Mouse (Mus musculus) hindbrain, embryonic 12.5 days (tissue): ENCODE measurements around the gene Togaram2. TPM values are rescaled to one million over a fixed set of nuclear protein-coding genes. Genes with fewer than 3 reads are reported as not detected.
"Not testable (repeated sequence)": the region's sequence is repeated elsewhere in the genome, so short reads cannot be mapped to it uniquely, and the experiment has no call there.

Experiments used
- ATAC-seq: fragments of 200-750 bp; cut with Nextera tagmentation; 2 replicates; pipeline ENCODE4 v1.8.0; 2017; ENCODE audit warnings: moderate TSS enrichment; ENCODE audit not compliant: low FRiP score
- H3K27ac ChIP-seq: fragments of 300-500 bp; sonication (generic); 2 replicates; pipeline ENCODE4 v1.5.1; 2016; ENCODE audit warnings: mild to moderate bottlenecking
- H3K27me3 ChIP-seq: fragments of 300-500 bp; sonication (generic); 2 replicates; pipeline ENCODE4 v1.6.1; 2016; ENCODE audit warnings: mild to moderate bottlenecking
- H3K36me3 ChIP-seq: fragments of 300-500 bp; sonication (generic); 2 replicates; pipeline ENCODE4 v1.6.1; 2016; ENCODE audit warnings: mild to moderate bottlenecking
- H3K4me1 ChIP-seq: fragments of 300-500 bp; sonication (generic); 2 replicates; pipeline ENCODE4 v1.6.1; 2016
- H3K4me2 ChIP-seq: fragments of 300-500 bp; sonication (generic); replicated peaks from 2 replicates; pipeline ENCODE4 v1.6.1; 2016; ENCODE audit warnings: mild to moderate bottlenecking
- H3K4me3 ChIP-seq: fragments of 300-500 bp; sonication (generic); 2 replicates; pipeline ENCODE4 v1.5.1; 2016; ENCODE audit warnings: mild to moderate bottlenecking
- H3K9ac ChIP-seq: fragments of 300-500 bp; sonication (generic); 2 replicates; pipeline ENCODE4 v1.6.1; 2016; ENCODE audit warnings: mild to moderate bottlenecking, moderate library complexity
- H3K9me3 ChIP-seq: fragments of 300-500 bp; sonication (generic); replicated peaks from 2 replicates; pipeline ENCODE4 v1.6.1; 2016; ENCODE audit warnings: mild to moderate bottlenecking
- WGBS: fragments of 180-500 bp; shearing (Covaris S2); methylation state at CpG from one replicate; pipeline ENCODE4 v1.1.7; 2016; 5-methylcytosine and 5-hydroxymethylcytosine counted together
- polyA plus RNA-seq: library from polyadenylated mRNA; unstranded; fragments of >200 nt; fragmentation: Nextera tagmentation; extraction: Ambion mirVana; gene quantifications from 2 replicates; pipeline ENCODE4 v1.2.1, GENCODE M21; 2016

The Togaram2 gene
- polyA plus RNA-seq = 0.07 and 0.19 TPM in 2 replicates

GRCm38 (mm10) chr17:71673092-71673491 lies at the start of gene Togaram2:
Togaram2 (plus strand) TSS chr17:71673261.
- H3K9me3 ChIP-seq = no peaks in the 10 kb centered on the region
- no peak within 1 kb of the TSS for H3K27ac ChIP-seq
- H3K9ac ChIP-seq = no peak within 1 kb of the TSS
- H3K36me3 ChIP-seq = no peaks in the 10 kb centered on the region
- H3K4me3 ChIP-seq = no peak within 1 kb of the TSS
- 51% methylated on average over 9 of the region's 9 CpGs for WGBS
- no peaks in the 10 kb centered on the region for H3K4me1 ChIP-seq
- no peaks in the 10 kb centered on the region for H3K27me3 ChIP-seq
- no peak for ATAC-seq
- no peak within 1 kb of the TSS for H3K4me2 ChIP-seq

- H3K27ac ChIP-seq = no peak overlapping the region
- no peak overlapping the region for H3K4me2 ChIP-seq
- ATAC-seq = no peak
- no peak overlapping the region for H3K9ac ChIP-seq
- no peaks in the 10 kb centered on the region for H3K9me3 ChIP-seq
- 90% methylated on average over 10 of the region's 10 CpGs for WGBS
- H3K27me3 ChIP-seq = no peaks in the 10 kb centered on the region
- no peak overlapping the region for H3K4me3 ChIP-seq
- H3K4me1 ChIP-seq = no peaks in the 10 kb centered on the region
- H3K36me3 ChIP-seq = peaks cover 66% of the 10 kb centered on the region
Observed at GRCm38 (mm10) chr17:71631806-71632205, 41.3 kb upstream of the Togaram2 start.

DNA sequence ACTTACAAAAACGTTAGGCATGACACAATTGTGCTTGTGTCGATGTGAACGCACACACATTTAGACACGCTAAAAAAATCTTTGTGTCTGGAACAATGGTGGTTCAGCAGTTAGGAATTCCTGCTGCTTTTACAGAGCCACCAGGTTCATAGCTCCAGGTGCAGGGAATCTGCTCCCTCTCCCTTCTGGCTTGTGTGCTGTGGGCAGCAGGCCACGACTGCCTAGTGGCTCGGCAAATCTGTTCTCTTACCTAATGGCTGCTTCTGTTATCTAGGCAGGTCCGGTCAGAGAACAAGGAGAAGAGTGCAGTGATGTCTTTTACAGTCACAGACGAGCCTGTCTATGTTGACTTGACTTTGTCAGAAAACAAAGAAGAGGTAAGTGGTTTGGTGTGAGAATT lies 39.7 kb upstream of the Togaram2 start:
- Histone ChIP-seq H3K9me3 (no peaks in the 10 kb centered on the region), H3K36me3 (peaks cover 71% of the 10 kb centered on the region), H3K27ac (no peak overlapping the region), H3K4me1 (no peaks in the 10 kb centered on the region), H3K9ac (no peak overlapping the region), H3K27me3 (no peaks in the 10 kb centered on the region), H3K4me2 (no peak overlapping the region), H3K4me3 (no peak overlapping the region)
- WGBS = 87% methylated on average over 8 of the region's 8 CpGs
- ATAC-seq = no peak

GRCm38 (mm10) chr17:71636786-71637185 lies 36.3 kb upstream of the Togaram2 start:
- H3K9ac ChIP-seq = no peak overlapping the region

DNA sequence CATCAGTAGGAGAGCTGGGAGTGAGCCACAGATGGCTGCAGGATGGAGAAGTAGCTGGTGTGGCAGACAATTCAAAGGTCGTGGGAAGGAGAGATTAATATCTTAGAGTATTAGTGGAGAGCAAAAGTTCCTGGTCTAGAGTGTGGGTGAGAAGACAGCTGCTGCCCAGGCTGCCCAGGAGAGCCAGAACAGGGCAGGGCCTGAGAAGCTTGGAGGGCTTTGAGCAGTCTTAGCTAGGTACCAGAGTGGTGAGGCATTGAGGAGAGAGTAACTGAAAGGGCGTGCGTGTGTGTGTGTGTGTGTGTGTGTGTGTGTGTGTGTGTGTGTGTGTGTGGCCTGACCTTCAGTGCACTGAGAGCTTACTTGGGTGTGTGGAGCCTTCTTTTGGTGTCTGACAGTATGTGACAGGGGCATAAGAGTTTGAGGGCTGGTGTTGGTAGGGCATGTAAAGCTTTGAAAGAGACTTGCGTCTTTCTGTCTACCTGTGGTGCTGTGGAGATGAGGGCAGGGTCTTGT lies 35.3 kb upstream of the Togaram2 start:
- no peaks in the 10 kb centered on the region for H3K27me3 ChIP-seq
- H3K9me3 ChIP-seq = no peaks in the 10 kb centered on the region
- H3K4me3 ChIP-seq = no peak overlapping the region
- H3K27ac ChIP-seq = no peak overlapping the region
- peaks cover 86% of the 10 kb centered on the region for H3K36me3 ChIP-seq
- no peaks in the 10 kb centered on the region for H3K4me1 ChIP-seq
- H3K4me2 ChIP-seq = no peak overlapping the region
- ATAC-seq = no peak
- H3K9ac ChIP-seq = no peak overlapping the region
- WGBS = 93% methylated on average over 4 of the region's 4 CpGs

More at GRCm38 (mm10) chr17:71636786-71637185, 36.3 kb upstream of the Togaram2 start:
- H3K4me3 ChIP-seq = no peak overlapping the region
- H3K9me3 ChIP-seq = no peaks in the 10 kb centered on the region
- H3K27me3 ChIP-seq = no peaks in the 10 kb centered on the region
- H3K36me3 ChIP-seq = peaks cover 84% of the 10 kb centered on the region
- no peak overlapping the region for H3K4me2 ChIP-seq
- ATAC-seq = no peak
- 96% methylated on average over 8 of the region's 8 CpGs for WGBS
- no peaks in the 10 kb centered on the region for H3K4me1 ChIP-seq
- H3K27ac ChIP-seq = no peak overlapping the region

DNA sequence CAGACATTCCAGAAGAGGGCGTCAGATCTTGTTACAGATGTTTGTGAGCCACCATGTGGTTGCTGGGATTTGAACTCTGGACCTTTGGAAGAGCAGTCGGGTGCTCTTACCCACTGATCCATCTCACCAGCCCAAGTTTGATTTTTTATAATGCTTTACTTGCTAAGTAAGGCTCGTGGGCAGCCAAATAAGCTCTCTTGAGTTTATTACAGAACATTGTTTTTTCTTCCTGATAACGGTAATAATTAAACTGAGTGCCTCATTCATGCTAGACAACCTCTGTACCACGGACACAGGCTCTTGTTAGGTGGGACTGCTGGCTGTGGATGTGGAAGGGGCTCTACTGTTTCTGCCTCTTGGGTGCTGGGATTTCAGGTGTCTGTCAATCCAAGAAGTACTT lies 34.0 kb upstream of the Togaram2 start:
- H3K9me3 ChIP-seq, H3K4me1 ChIP-seq, H3K27me3 ChIP-seq, ATAC-seq, H3K4me3 ChIP-seq, H3K4me2 ChIP-seq, H3K9ac ChIP-seq, H3K27ac ChIP-seq: not testable (repeated sequence)
- 91% methylated on average over 5 of the region's 5 CpGs for WGBS
- H3K36me3 ChIP-seq = peaks cover 77% of the 10 kb centered on the region

DNA sequence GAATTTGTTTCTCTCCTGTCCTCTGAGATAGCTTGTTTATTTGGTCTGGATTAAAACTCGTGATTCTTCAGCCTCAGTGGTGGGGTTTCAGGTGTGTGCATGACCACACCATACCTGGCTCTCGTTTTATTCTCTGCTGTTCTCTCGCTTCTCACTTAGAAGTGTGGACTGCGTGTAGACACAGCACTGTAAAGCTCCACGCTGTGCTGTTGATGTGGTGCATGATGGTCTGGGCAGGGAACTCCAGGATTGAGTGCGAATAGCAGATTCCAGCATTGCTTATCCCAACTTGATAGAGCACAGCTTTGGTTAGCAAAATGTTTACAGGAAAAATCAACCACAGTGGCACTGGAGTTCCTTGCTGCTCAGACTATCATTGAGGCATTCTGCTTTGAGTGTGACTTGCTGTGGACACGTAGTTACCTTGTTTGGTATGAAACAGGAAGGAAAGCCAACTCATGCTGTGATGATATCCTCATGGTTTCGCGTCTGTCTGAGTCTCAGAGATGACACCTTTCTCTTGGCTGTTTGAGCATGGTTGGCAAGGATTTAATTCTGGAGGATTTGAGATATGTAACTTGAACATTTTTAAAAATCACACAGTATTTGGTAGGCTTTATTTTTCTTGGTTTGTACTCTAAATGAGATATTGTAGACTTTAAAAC lies 32.5 kb upstream of the Togaram2 start:
- Histone ChIP-seq H3K9ac (no peak overlapping the region), H3K36me3 (peaks cover 69% of the 10 kb centered on the region)
- 94% methylated on average over 9 of the region's 9 CpGs for WGBS

DNA sequence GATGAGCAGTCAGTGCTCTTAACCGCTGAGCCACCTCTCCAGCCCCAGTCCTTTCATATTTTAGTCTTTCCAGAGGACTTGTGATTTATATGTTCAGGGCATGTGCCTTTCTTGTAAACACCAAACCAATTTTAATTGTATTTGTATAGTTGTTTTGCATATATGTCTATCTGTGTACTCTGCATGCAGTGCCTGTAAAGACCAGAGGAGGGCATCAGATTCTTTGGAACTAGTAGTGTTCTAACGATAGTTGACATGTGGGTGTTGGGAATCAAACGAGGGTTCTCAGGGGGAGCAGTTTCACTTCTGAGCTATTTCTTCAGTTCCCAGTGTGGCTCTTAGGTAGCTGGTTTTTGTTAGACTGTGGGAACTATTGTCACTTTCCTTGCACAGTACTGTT lies 30.9 kb upstream of the Togaram2 start:
- no peak overlapping the region for H3K4me2 ChIP-seq
- ATAC-seq = no peak
- no peak overlapping the region for H3K9ac ChIP-seq
- no peaks in the 10 kb centered on the region for H3K27me3 ChIP-seq
- no peak overlapping the region for H3K4me3 ChIP-seq
- no peaks in the 10 kb centered on the region for H3K9me3 ChIP-seq
- 91% methylated on average over 3 of the region's 3 CpGs for WGBS
- peaks cover 54% of the 10 kb centered on the region for H3K36me3 ChIP-seq
- H3K27ac ChIP-seq = no peak overlapping the region
- no peaks in the 10 kb centered on the region for H3K4me1 ChIP-seq

More for the DNA sequence above, 32.5 kb upstream of the Togaram2 start:
- Histone ChIP-seq H3K27me3 (no peaks in the 10 kb centered on the region), H3K9me3 (no peaks in the 10 kb centered on the region), H3K4me1 (no peaks in the 10 kb centered on the region), H3K27ac (no peak overlapping the region), H3K4me3 (no peak overlapping the region), H3K4me2 (no peak overlapping the region)
- no peak for ATAC-seq

GRCm38 (mm10) chr17:71650011-71650410 lies 23.1 kb upstream of the Togaram2 start:
- Histone ChIP-seq H3K36me3 (peaks cover 52% of the 10 kb centered on the region), H3K9ac (no peak overlapping the region), H3K4me3 (no peak overlapping the region), H3K9me3 (no peaks in the 10 kb centered on the region), H3K27me3 (no peaks in the 10 kb centered on the region), H3K27ac (no peak overlapping the region), H3K4me2 (no peak overlapping the region), H3K4me1 (no peaks in the 10 kb centered on the region)
- 95% methylated on average over 9 of the region's 9 CpGs for WGBS
- ATAC-seq = no peak

GRCm38 (mm10) chr17:71652495-71652894 lies 20.6 kb upstream of the Togaram2 start:
- Histone ChIP-seq H3K27ac (no peak overlapping the region), H3K4me3 (no peak overlapping the region), H3K27me3 (no peaks in the 10 kb centered on the region), H3K4me2 (no peak overlapping the region), H3K36me3 (peaks cover 60% of the 10 kb centered on the region), H3K4me1 (no peaks in the 10 kb centered on the region), H3K9me3 (no peaks in the 10 kb centered on the region), H3K9ac (no peak overlapping the region)
- no peak for ATAC-seq
- WGBS = 92% methylated on average over 2 of the region's 2 CpGs

- H3K9me3 ChIP-seq = no peaks in the 10 kb centered on the region
- no peaks in the 10 kb centered on the region for H3K27me3 ChIP-seq
- no peak for ATAC-seq
- H3K4me2 ChIP-seq = no peak overlapping the region
- 92% methylated on average over 5 of the region's 5 CpGs for WGBS
- H3K9ac ChIP-seq = no peak overlapping the region
- H3K36me3 ChIP-seq = peaks cover 65% of the 10 kb centered on the region
- H3K4me1 ChIP-seq = no peaks in the 10 kb centered on the region
- no peak overlapping the region for H3K4me3 ChIP-seq
- H3K27ac ChIP-seq = no peak overlapping the region
Observed at GRCm38 (mm10) chr17:71652934-71653333, 20.1 kb upstream of the Togaram2 start.

GRCm38 (mm10) chr17:71657521-71657920 lies 15.5 kb upstream of the Togaram2 start:
- H3K4me1 ChIP-seq = no peaks in the 10 kb centered on the region
- no peaks in the 10 kb centered on the region for H3K9me3 ChIP-seq
- H3K4me3 ChIP-seq = no peak overlapping the region
- H3K36me3 ChIP-seq = peaks cover 33% of the 10 kb centered on the region
- no peak overlapping the region for H3K9ac ChIP-seq
- 85% methylated on average over 4 of the region's 4 CpGs for WGBS
- H3K4me2 ChIP-seq = no peak overlapping the region
- no peak overlapping the region for H3K27ac ChIP-seq
- H3K27me3 ChIP-seq = no peaks in the 10 kb centered on the region
- no peak for ATAC-seq

DNA sequence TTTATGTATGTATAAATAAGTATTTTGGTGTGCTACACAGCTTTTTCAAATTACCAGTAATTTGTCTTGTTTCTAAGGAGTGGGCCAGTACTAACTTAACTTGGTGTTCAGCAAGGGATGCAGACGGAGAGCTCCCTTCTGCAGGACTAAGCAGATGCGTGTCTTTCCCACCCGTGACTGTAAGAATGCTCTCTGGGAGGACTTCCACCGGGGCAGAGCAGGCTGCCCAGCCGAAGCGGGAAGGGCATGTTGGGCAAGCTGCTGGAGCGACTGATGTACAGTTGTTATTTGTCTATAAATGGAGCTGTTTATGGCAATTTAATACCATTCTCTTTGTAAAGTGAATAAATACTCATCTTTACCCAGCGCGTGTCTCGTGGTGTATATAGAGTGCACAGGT lies 14.4 kb upstream of the Togaram2 start:
- no peaks in the 10 kb centered on the region; the same call in 1 of the 2 replicates for H3K4me1 ChIP-seq
- no peak overlapping the region for H3K4me3 ChIP-seq
- ATAC-seq = no peak
- H3K9me3 ChIP-seq = no peaks in the 10 kb centered on the region
- H3K36me3 ChIP-seq = peaks cover 24% of the 10 kb centered on the region
- H3K4me2 ChIP-seq = no peak overlapping the region
- 91% methylated on average over 10 of the region's 10 CpGs for WGBS
- H3K27ac ChIP-seq = no peak overlapping the region
- no peaks in the 10 kb centered on the region for H3K27me3 ChIP-seq
- H3K9ac ChIP-seq = no peak overlapping the region
